Mouse (Mus musculus): ENCODE data around the gene Rps15a. TPM values are rescaled to one million over a fixed set of nuclear protein-coding genes. Genes with fewer than 3 reads are reported as not detected.

The Rps15a gene
- polyA plus RNA-seq, 1 experiment from 2014 or later: 803 TPM

Other genes starting within 250 kb of the Rps15a start
- gene Arl6ip1, start 13.5 kb upstream of the Rps15a start, polyA plus RNA-seq (2015; fragmentation: Nextera tagmentation; extraction: Ambion mirVana): 517 and 562 TPM in 2 replicates
- gene Smg1, start 127.5 kb upstream of the Rps15a start, polyA plus RNA-seq (2015; fragmentation: Nextera tagmentation; extraction: Ambion mirVana): 17.3 and 19.0 TPM in 2 replicates